Mouse (Mus musculus) fat pad, adult 2 months (tissue): ENCODE data around the gene Rhcg.

Experiments
- DNase-seq: peaks from one replicate; pipeline ENCODE4 v3.0.0-alpha.2; 2011; ENCODE audit warnings: low read depth, low spot score; ENCODE audit errors: extremely low read depth

The Rhcg gene

GRCm38 (mm10) chr7:79617418-79617817 is at the start of gene Rhcg:
Gene Rhcg (minus strand): TSS chr7:79617657.
- no peak for DNase-seq

GRCm38 (mm10) chr7:79666690-79667089 is 49.2 kb upstream of the Rhcg start:
- DNase-seq: no peak

- DNase-seq: no peak
Observed at GRCm38 (mm10) chr7:79661253-79661890, 43.9 kb upstream of the Rhcg start.

GRCm38 (mm10) chr7:79660291-79661150 is 43.1 kb upstream of the Rhcg start:
- DNase-seq: no peak

- peak; percentile 89 for DNase-seq
Observed at GRCm38 (mm10) chr7:79659578-79660290, 42.3 kb upstream of the Rhcg start, which contains the start of gene Ticrr. Gene Ticrr (plus strand): TSS chr7:79660196.

GRCm38 (mm10) chr7:79654586-79654985 is 37.1 kb upstream of the Rhcg start:
- DNase-seq: no peak

- DNase-seq: no peak
Observed at GRCm38 (mm10) chr7:79654185-79654584, 36.7 kb upstream of the Rhcg start.

GRCm38 (mm10) chr7:79649005-79649404 is 31.5 kb upstream of the Rhcg start:
- DNase-seq: no peak

GRCm38 (mm10) chr7:79647233-79647632 is 29.8 kb upstream of the Rhcg start:
- DNase-seq: no peak

GRCm38 (mm10) chr7:79631773-79632348 is 14.4 kb upstream of the Rhcg start:
- no peak for DNase-seq

- DNase-seq: no peak
Observed at GRCm38 (mm10) chr7:79628271-79628913, 10.9 kb upstream of the Rhcg start.

GRCm38 (mm10) chr7:79626170-79626569 is 8.7 kb upstream of the Rhcg start:
- no peak for DNase-seq

- no peak for DNase-seq
Observed at GRCm38 (mm10) chr7:79623086-79623485, 5.6 kb upstream of the Rhcg start.

- no peak for DNase-seq
Observed at GRCm38 (mm10) chr7:79619493-79619892, 2.0 kb upstream of the Rhcg start.

- no peak for DNase-seq
Observed at GRCm38 (mm10) chr7:79615941-79616340, 1.5 kb downstream of the Rhcg start.

GRCm38 (mm10) chr7:79615008-79615407 is 2.4 kb downstream of the Rhcg start:
- no peak for DNase-seq

- DNase-seq: no peak
Observed at GRCm38 (mm10) chr7:79613314-79613713, 4.1 kb downstream of the Rhcg start.

- DNase-seq: no peak
Observed at GRCm38 (mm10) chr7:79612783-79613182, 4.7 kb downstream of the Rhcg start.

GRCm38 (mm10) chr7:79611901-79612300 is 5.6 kb downstream of the Rhcg start:
- DNase-seq: no peak

GRCm38 (mm10) chr7:79607263-79607921 is 10.1 kb downstream of the Rhcg start:
- DNase-seq: no peak
